Mouse (Mus musculus) embryonic facial prominence, embryonic 12.5 days (tissue): Measurements from ENCODE around the gene Celf2. TPM values are rescaled to one million over a fixed set of nuclear protein-coding genes. Genes with fewer than 3 reads are reported as not detected.

Source experiments
- ATAC-seq: fragments of 200-750 bp; cut with Nextera tagmentation; 2 replicates; pipeline ENCODE4 v1.8.0; 2017; ENCODE audit not compliant: insufficient number of reproducible peaks, insufficient read depth, low FRiP score, low TSS enrichment
- H3K27ac ChIP-seq: fragments of 300-500 bp; sonication (generic); 2 replicates; pipeline ENCODE4 v1.5.1; 2016; ENCODE audit warnings: mild to moderate bottlenecking
- H3K27me3 ChIP-seq: fragments of 300-500 bp; sonication (generic); 2 replicates; pipeline ENCODE4 v1.6.1; 2016; ENCODE audit warnings: mild to moderate bottlenecking, moderate library complexity
- H3K36me3 ChIP-seq: fragments of 300-500 bp; sonication (generic); 2 replicates; pipeline ENCODE4 v1.6.1; 2016; ENCODE audit warnings: mild to moderate bottlenecking
- H3K4me1 ChIP-seq: fragments of 300-500 bp; sonication (generic); 2 replicates; pipeline ENCODE4 v1.6.1; 2016
- H3K4me2 ChIP-seq: fragments of 300-500 bp; sonication (generic); replicated peaks from 2 replicates; pipeline ENCODE4 v1.6.1; 2016; ENCODE audit warnings: mild to moderate bottlenecking, moderate library complexity
- H3K4me3 ChIP-seq: fragments of 300-500 bp; sonication (generic); 2 replicates; pipeline ENCODE4 v1.5.1; 2016; ENCODE audit warnings: mild to moderate bottlenecking
- H3K9ac ChIP-seq: fragments of 300-500 bp; sonication (generic); 2 replicates; pipeline ENCODE4 v1.6.1; 2016; ENCODE audit warnings: mild to moderate bottlenecking, moderate library complexity
- H3K9me3 ChIP-seq: fragments of 300-500 bp; sonication (generic); 2 replicates; pipeline ENCODE4 v1.6.1; 2016; ENCODE audit warnings: mild to moderate bottlenecking, moderate library complexity
- WGBS: fragments of 180-500 bp; shearing (Covaris S2); methylation state at CpG from one replicate; pipeline ENCODE4 v1.1.7; 2016; 5-methylcytosine and 5-hydroxymethylcytosine counted together
- polyA plus RNA-seq: library from polyadenylated mRNA; unstranded; fragments of >200 nt; fragmentation: Nextera tagmentation; extraction: Ambion mirVana; gene quantifications from 2 replicates; pipeline ENCODE4 v1.2.1, GENCODE M21; 2016

The Celf2 gene
- polyA plus RNA-seq, 1 experiment from 2014 or later: 56.8 TPM

DNA sequence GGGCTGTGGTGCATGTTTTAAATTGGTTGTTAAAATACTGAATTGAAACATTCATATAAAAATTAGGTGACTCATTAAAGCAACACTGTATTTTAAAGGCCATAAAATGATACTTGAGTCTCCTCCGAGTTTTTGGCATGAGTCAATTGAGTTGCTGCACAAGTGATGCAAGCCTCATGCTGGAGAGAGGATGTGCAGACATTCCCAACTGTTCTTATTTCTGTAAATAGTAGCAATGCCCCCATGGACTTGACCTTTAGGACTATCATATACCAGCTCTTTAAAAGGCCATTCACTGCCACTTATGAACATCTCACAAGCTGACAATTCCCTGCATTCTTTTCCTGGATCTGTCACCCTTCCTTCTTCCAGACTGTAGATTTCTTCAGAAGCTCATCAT is 10.1 kb upstream of the Celf2 start:
- no peak overlapping the region for H3K4me2 ChIP-seq
- no peaks in the 10 kb centered on the region for H3K36me3 ChIP-seq
- no peaks in the 10 kb centered on the region for H3K4me1 ChIP-seq
- H3K9ac ChIP-seq: no peak overlapping the region
- ATAC-seq: no peak
- H3K9me3 ChIP-seq: no peaks in the 10 kb centered on the region
- WGBS: 81% methylated on average over 1 of the region's 1 CpGs
- H3K27me3 ChIP-seq: no peaks in the 10 kb centered on the region
- H3K4me3 ChIP-seq: no peak overlapping the region
- H3K27ac ChIP-seq: no peak overlapping the region

DNA sequence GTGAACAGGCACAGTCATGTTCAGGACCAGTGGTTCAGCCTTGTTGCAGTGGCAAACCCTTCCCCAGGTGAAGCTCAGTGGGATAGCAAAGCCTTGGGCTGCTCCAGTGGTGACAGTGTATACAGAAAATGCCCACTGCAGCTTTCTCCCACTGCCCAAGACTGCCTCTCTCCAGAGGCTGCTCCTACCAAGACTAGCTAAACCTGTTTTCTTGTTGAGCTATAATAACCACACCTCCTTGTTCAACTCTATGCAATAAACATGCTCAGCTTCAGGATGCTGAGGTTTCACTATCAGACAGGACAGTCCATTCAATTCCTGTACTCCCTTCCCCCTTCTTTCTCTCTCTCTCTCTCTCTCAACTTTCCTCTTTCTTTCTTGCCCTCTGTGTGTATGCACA is 15.9 kb downstream of the Celf2 start:
- H3K27ac ChIP-seq: no peak overlapping the region
- no peaks in the 10 kb centered on the region for H3K4me1 ChIP-seq
- ATAC-seq: no peak
- H3K9ac ChIP-seq: no peak overlapping the region
- no peaks in the 10 kb centered on the region for H3K36me3 ChIP-seq
- H3K9me3 ChIP-seq: no peaks in the 10 kb centered on the region
- no peak overlapping the region for H3K4me3 ChIP-seq
- no peaks in the 10 kb centered on the region for H3K27me3 ChIP-seq
- H3K4me2 ChIP-seq: no peak overlapping the region

DNA sequence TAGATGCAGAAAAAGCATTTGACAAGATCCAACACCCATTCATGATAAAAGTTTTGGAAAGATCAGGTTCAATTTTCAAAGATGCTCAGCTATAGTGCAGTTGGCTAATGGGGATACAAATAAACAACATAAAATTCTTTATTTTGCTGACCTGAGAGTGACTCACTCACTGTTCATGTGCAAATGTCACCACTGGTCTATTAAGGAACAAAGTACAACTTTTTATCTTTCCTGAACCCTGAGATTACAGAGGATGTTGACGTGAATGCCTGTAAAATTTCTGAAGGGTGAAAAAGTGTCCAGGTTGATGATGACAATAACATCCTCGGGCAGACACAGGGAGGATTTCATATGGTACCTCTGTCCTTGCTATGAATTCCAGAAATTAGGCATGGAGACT is 24.4 kb downstream of the Celf2 start:
- H3K36me3 ChIP-seq: no peaks in the 10 kb centered on the region
- no peak for ATAC-seq

DNA sequence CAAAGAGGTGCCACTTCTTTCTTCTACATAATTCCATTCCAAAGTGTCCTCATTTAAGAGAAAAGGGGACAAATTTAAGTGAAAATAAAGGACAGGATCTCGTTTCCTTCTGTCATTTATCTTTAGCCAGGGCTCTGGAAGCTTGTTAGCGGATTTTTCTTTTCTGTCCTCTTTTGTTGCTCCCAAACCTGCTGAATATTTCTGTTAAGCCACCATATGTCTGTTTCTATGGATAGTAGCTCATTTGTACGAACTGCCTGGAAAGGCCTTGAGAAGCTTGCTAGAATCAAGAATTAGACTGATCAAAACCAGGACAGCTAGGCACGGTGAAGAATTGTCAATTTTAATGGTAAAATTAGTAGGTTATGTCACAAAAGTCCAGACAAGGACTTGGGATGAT is 27.3 kb downstream of the Celf2 start:
- H3K4me2 ChIP-seq: no peak overlapping the region
- no peaks in the 10 kb centered on the region for H3K27me3 ChIP-seq
- H3K9ac ChIP-seq: no peak overlapping the region
- no peak overlapping the region for H3K27ac ChIP-seq
- no peak overlapping the region for H3K4me3 ChIP-seq
- H3K36me3 ChIP-seq: no peaks in the 10 kb centered on the region
- 64% methylated on average over 4 of the region's 4 CpGs for WGBS
- no peaks in the 10 kb centered on the region for H3K9me3 ChIP-seq
- no peaks in the 10 kb centered on the region for H3K4me1 ChIP-seq
- no peak for ATAC-seq

More for the DNA sequence above, 24.4 kb downstream of the Celf2 start:
- no peaks in the 10 kb centered on the region for H3K4me1 ChIP-seq
- no peaks in the 10 kb centered on the region for H3K9me3 ChIP-seq
- no peak overlapping the region for H3K4me3 ChIP-seq
- 85% methylated on average over 2 of the region's 2 CpGs for WGBS
- H3K4me2 ChIP-seq: no peak overlapping the region
- H3K27ac ChIP-seq: no peak overlapping the region
- no peaks in the 10 kb centered on the region for H3K27me3 ChIP-seq
- no peak overlapping the region for H3K9ac ChIP-seq

DNA sequence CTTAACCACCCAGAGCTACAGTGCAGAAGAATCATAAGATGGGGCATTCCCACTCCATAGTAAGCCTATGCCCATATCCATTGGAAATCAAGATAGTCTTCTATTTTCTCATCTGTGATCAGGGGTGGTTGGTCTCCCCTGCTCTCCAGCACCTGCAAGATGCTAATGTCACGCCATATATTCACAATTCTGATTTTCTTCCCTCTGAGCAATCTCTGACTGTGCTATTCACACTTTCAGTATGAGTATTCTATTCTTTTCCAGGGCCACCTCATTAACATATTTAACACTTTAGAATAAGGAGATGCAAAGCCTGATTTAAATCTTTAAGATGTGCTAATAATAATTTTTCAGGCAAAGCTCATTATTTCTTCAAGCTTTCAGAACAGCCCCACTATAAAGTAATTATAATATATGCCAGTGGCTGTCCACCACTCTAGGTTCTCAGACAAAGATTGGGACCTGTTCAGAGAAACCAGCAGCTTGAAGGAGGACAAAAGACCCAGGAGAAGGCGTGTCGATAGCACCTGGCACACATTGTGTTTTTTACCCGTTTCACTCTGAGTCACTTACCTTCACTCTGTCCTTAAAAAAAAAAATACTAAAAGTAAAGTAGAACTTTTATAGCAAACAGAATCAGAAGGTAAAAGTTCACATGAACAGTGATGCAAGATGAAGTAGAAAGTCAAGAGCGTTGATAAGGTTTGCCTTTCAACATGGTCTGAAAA is 48.9 kb downstream of the Celf2 start:
- Histone ChIP-seq H3K9me3 (no peaks in the 10 kb centered on the region), H3K27ac (no peak overlapping the region), H3K4me3 (no peak overlapping the region), H3K27me3 (no peaks in the 10 kb centered on the region), H3K9ac (no peak overlapping the region), H3K4me2 (no peak overlapping the region), H3K36me3 (no peaks in the 10 kb centered on the region), H3K4me1 (no peaks in the 10 kb centered on the region)
- no peak for ATAC-seq
- 74% methylated on average over 5 of the region's 5 CpGs for WGBS

DNA sequence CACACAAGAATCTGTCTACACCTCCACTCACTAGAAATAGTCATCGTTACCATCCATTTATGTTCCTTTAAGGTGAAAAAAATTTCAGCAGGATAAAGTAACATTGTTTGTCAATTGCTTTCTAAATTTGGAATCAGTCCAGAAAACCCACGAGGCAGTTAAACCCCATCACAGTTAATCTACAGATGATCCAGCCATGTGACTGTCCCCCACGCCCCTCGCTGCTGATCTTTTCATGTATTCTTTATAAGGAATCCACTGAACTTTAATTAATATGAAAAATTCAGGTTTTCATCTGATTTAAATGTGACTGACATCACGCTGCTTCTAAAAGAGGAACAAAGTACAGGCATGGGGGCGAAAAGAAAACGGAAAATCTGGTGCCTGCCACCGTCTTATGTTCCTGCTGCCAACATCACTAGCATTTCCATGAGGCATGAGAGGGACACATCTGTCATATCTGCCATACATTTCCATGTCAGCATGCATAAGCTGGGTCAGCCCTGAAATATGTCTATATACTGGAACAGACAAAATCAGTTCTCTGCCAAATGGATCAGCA is 70.6 kb downstream of the Celf2 start:
- Histone ChIP-seq H3K9me3 (no peaks in the 10 kb centered on the region), H3K4me2 (no peak overlapping the region), H3K9ac (no peak overlapping the region), H3K36me3 (no peaks in the 10 kb centered on the region), H3K27me3 (no peaks in the 10 kb centered on the region), H3K4me3 (no peak overlapping the region), H3K4me1 (no peaks in the 10 kb centered on the region), H3K27ac (no peak overlapping the region)
- ATAC-seq: no peak
- 86% methylated on average over 8 of the region's 8 CpGs for WGBS

DNA sequence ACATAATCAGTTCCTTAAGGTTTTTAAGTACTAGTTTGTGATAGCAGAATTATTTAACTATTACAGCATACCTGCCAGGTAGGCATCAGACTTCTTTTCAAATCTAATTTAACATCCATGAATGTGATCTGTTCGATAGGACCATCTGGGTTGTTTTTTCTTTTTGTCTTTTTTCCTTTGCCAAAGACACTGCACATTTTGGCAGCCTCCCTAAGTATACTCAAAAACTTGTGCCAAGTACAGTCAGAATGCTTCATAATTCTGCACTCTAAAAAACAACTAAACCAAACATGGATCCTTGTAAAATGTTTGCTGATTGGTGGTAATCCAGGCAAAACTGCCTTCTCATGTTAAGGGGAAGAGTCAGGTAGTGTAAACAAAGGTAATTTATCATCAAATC is 82.9 kb downstream of the Celf2 start:
- no peak overlapping the region for H3K9ac ChIP-seq
- H3K27ac ChIP-seq: no peak overlapping the region
- H3K4me3 ChIP-seq: no peak overlapping the region
- H3K4me2 ChIP-seq: no peak overlapping the region
- H3K4me1 ChIP-seq: no peaks in the 10 kb centered on the region
- H3K9me3 ChIP-seq: no peaks in the 10 kb centered on the region
- no peaks in the 10 kb centered on the region for H3K27me3 ChIP-seq
- no peak for ATAC-seq
- 88% methylated on average over 1 of the region's 1 CpGs for WGBS
- H3K36me3 ChIP-seq: no peaks in the 10 kb centered on the region

DNA sequence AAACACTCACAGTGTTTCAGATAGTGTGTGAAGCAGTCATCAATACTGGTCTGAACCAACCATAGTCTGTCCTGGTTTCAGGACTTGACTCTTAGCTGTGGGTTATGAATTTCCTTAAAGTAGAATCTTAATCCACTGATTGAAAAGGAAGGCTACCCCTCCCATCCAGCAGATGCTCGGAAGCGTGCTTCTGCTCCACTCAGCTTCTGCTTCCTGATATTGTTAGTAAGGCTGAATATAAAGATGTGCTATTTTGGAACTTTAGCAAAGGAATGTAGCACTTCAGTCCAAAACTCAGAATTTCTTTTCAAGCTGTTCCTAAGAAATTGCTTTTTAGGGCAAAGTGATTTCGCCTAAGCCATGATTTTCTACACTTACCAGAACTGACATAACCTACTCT is 108.8 kb downstream of the Celf2 start:
- H3K27ac ChIP-seq: no peak overlapping the region
- no peak overlapping the region for H3K4me3 ChIP-seq
- no peaks in the 10 kb centered on the region for H3K27me3 ChIP-seq
- H3K9ac ChIP-seq: no peak overlapping the region
- WGBS: 88% methylated on average over 3 of the region's 3 CpGs
- no peak for ATAC-seq
- no peaks in the 10 kb centered on the region for H3K36me3 ChIP-seq
- no peak overlapping the region for H3K4me2 ChIP-seq
- no peaks in the 10 kb centered on the region for H3K4me1 ChIP-seq
- H3K9me3 ChIP-seq: no peaks in the 10 kb centered on the region

DNA sequence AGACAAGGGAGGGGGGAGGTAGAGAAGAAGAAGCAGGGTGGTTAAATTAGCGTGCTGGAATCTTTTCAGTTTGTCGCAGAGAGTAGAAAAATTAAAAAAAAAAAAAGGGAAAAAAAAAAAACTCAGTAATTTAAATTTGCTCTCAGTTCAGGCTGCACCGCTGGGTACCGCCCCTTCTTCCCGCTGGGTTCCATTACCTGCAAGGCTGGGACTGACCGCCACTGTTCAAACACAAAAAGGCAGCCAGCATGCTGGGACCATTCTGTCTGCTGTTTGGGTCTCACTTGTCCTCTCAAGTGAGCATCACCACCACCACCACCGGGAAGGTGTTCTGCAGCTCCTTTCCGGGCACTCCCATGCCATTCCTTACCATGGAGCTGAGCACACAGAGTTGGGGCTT is 113.4 kb downstream of the Celf2 start:
- Histone ChIP-seq H3K4me3 (0 out of 2 replicates have a peak overlapping the region, but pooled peaks have one; percentile 2), H3K4me2 (peak overlapping the region; percentile 32), H3K36me3 (no peaks in the 10 kb centered on the region), H3K27ac (no peak overlapping the region), H3K9me3 (no peaks in the 10 kb centered on the region), H3K9ac (no peak overlapping the region), H3K4me1 (no peaks in the 10 kb centered on the region), H3K27me3 (no peaks in the 10 kb centered on the region)
- ATAC-seq: no peak
- WGBS: 23% methylated on average over 8 of the region's 8 CpGs

DNA sequence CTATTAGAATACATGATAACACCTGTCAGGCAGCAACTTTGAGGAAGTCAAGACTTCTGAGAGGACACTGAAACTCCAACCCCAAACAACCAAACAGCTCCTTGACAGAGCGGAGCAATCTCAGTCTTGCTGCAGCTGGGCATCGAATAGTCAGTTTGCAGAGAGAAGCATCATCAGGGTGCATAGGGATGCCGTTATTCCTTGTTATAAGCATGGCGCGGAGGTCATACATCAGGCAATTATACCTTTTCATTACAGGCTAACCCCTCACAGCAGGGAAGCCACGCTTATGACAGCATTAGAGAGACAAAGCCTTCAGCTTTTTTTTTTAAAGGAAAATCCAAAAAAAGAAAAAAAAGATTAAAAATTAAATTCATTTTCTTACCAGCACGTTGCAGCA is 113.9 kb downstream of the Celf2 start:
- Histone ChIP-seq H3K9me3 (no peaks in the 10 kb centered on the region), H3K27me3 (no peaks in the 10 kb centered on the region), H3K4me2 (peak overlapping the region; percentile 32; the same call in 1 of the 2 replicates), H3K4me1 (no peaks in the 10 kb centered on the region), H3K36me3 (no peaks in the 10 kb centered on the region), H3K4me3 (0 out of 2 replicates have a peak overlapping the region, but pooled peaks have one; percentile 2), H3K27ac (no peak overlapping the region), H3K9ac (no peak overlapping the region)
- 55% methylated on average over 7 of the region's 7 CpGs for WGBS
- no peak for ATAC-seq

DNA sequence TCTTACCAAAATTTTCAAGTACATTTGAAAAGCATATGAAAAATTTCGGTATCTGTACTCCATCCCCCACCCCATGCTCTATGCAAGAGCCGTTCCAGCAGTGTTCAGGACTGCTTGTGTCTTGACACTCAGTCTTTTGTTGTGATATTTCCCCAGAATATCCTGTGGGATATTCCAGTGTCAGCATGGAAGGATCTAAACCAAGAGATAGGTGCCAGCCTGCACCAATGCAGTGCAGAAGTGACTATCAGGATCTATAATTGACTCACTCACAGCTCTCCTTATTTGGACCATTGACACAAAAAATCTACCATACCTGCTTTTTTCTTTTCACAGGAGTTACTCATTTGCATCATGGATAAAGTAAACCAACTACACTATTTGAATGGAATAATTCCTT is 116.9 kb downstream of the Celf2 start:
- no peak for ATAC-seq
- no peak overlapping the region for H3K27ac ChIP-seq
- no peaks in the 10 kb centered on the region for H3K27me3 ChIP-seq
- no peaks in the 10 kb centered on the region for H3K4me1 ChIP-seq
- no peaks in the 10 kb centered on the region for H3K36me3 ChIP-seq
- H3K9me3 ChIP-seq: no peaks in the 10 kb centered on the region
- WGBS: 86% methylated on average over 2 of the region's 2 CpGs
- no peak overlapping the region for H3K4me2 ChIP-seq
- H3K9ac ChIP-seq: no peak overlapping the region
- H3K4me3 ChIP-seq: no peak overlapping the region

DNA sequence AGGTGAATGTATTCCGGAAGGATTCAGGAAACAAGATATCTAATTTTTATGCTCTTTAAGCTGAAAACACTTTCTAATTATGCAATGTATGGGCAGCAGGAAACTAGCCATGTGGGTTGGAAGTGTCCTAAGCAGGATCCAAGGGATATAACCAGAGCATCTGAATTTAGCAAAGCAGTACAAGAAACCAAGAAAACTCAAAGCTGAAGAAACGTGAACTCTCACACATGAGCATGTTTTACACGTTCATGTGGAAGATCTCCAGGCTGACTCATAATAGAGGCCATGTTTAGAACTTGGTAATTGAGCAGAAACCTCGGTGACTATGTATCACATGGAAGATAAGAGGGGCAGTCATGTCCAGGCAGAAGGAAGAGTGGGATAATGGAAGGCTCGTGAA is 120.1 kb downstream of the Celf2 start:
- no peaks in the 10 kb centered on the region for H3K36me3 ChIP-seq
- WGBS: 65% methylated on average over 5 of the region's 5 CpGs
- no peak overlapping the region for H3K4me2 ChIP-seq
- H3K27me3 ChIP-seq: no peaks in the 10 kb centered on the region
- no peak overlapping the region for H3K4me3 ChIP-seq
- ATAC-seq: no peak
- H3K9me3 ChIP-seq: no peaks in the 10 kb centered on the region
- no peaks in the 10 kb centered on the region for H3K4me1 ChIP-seq
- H3K27ac ChIP-seq: no peak overlapping the region
- H3K9ac ChIP-seq: no peak overlapping the region
